Mouse (Mus musculus): Measurements from ENCODE around the gene Gm8251. TPM values are rescaled to one million over a fixed set of nuclear protein-coding genes. Genes with fewer than 3 reads are reported as not detected.

Gene Gm8251
- polyA plus RNA-seq, 1 experiment from 2014 or later, result 0.14 TPM

GRCm38 (mm10) chr1:44022656-44023055, 39.1 kb downstream of the Gm8251 start:
- no peaks in the 10 kb centered on the region for H3K27me3 ChIP-seq (ENCODE audit: insufficient read depth, low read length)
- H3K4me2 ChIP-seq, result no peak overlapping the region
- no peak for TF ChIP-seq CTCF (IDR thresholded peaks at IDR 0.05; ENCODE audit: low read depth)
- 91% methylated on average over 1 of the region's 1 CpGs for WGBS
- no peak overlapping the region for H3K4me3 ChIP-seq (ENCODE audit: low read depth, low read length)
- no peaks in the 10 kb centered on the region for H3K36me3 ChIP-seq (ENCODE audit: insufficient read depth)
- ATAC-seq (ENCODE audit: insufficient read depth) (no peak), DNase-seq (no peak)
- no peak overlapping the region for H3K9ac ChIP-seq
- no peak overlapping the region for H3K27ac ChIP-seq (ENCODE audit: low read depth)
- H3K4me1 ChIP-seq (ENCODE audit: insufficient read depth), result no peaks in the 10 kb centered on the region
- no peaks in the 10 kb centered on the region for H3K9me3 ChIP-seq (ENCODE audit: low read depth, low read length)

GRCm38 (mm10) chr1:44019934-44020333, 41.8 kb downstream of the Gm8251 start, which contains the start of gene Mettl21c:
TSS of gene Mettl21c (minus strand) at chr1:44020034.
- no peak within 1 kb of the TSS for H3K27ac ChIP-seq (ENCODE audit: low read depth)
- H3K4me3 ChIP-seq (ENCODE audit: low read depth, low read length), result no peak within 1 kb of the TSS
- H3K9me3 ChIP-seq (ENCODE audit: low read depth, low read length), result no peaks in the 10 kb centered on the region
- no peaks in the 10 kb centered on the region for H3K36me3 ChIP-seq (ENCODE audit: insufficient read depth)
- no peak within 1 kb of the TSS for H3K9ac ChIP-seq
- no peaks in the 10 kb centered on the region for H3K27me3 ChIP-seq (ENCODE audit: insufficient read depth, low read length)
- no peak for TF ChIP-seq CTCF (IDR thresholded peaks at IDR 0.05; ENCODE audit: low read depth)
- DNase-seq (no peak), ATAC-seq (ENCODE audit: insufficient read depth) (no peak)
- no peaks in the 10 kb centered on the region for H3K4me1 ChIP-seq (ENCODE audit: insufficient read depth)
- H3K4me2 ChIP-seq, result no peak within 1 kb of the TSS

GRCm38 (mm10) chr1:44015556-44015955, 46.2 kb downstream of the Gm8251 start:
- Histone ChIP-seq H3K4me2 (no peak overlapping the region), H3K27me3 (ENCODE audit: insufficient read depth, low read length) (no peaks in the 10 kb centered on the region), H3K9me3 (ENCODE audit: low read depth, low read length) (no peaks in the 10 kb centered on the region), H3K4me1 (ENCODE audit: insufficient read depth) (no peaks in the 10 kb centered on the region), H3K27ac (ENCODE audit: low read depth) (no peak overlapping the region), H3K9ac (no peak overlapping the region), H3K4me3 (ENCODE audit: low read depth, low read length) (no peak overlapping the region), H3K36me3 (ENCODE audit: insufficient read depth) (no peaks in the 10 kb centered on the region)
- ATAC-seq (ENCODE audit: insufficient read depth), result no peak
- DNase-seq, result no peak
- WGBS, result 82% methylated on average over 2 of the region's 2 CpGs
- no peak for TF ChIP-seq CTCF (IDR thresholded peaks at IDR 0.05; ENCODE audit: low read depth)

Other genes starting within 250 kb of the Gm8251 start
- gene Uxs1, start 234.1 kb downstream of the Gm8251 start, polyA plus RNA-seq (2014; fragmentation: Nextera tagmentation; extraction: Ambion mirVana), result 32.3 and 32.4 TPM in 2 replicates
- 63.2 and 69.5 TPM in 2 replicates for gene Tpp2, start 128.3 kb downstream of the Gm8251 start, polyA plus RNA-seq (2014; fragmentation: Nextera tagmentation; extraction: Ambion mirVana)
- gene Mettl21c, start 41.9 kb downstream of the Gm8251 start, polyA plus RNA-seq (2014; fragmentation: Nextera tagmentation; extraction: Ambion mirVana), result 0.49 and 0.57 TPM in 2 replicates
- 93.6 and 96.0 TPM in 2 replicates for gene Tex30, start 40.5 kb upstream of the Gm8251 start, polyA plus RNA-seq (2014; fragmentation: Nextera tagmentation; extraction: Ambion mirVana)
- 71.2 and 73.7 TPM in 2 replicates for gene Kdelc1, start 56.9 kb upstream of the Gm8251 start, polyA plus RNA-seq (2014; fragmentation: Nextera tagmentation; extraction: Ambion mirVana)
- 18.9 and 21.1 TPM in 2 replicates for gene Bivm, start 57.0 kb upstream of the Gm8251 start, polyA plus RNA-seq (2014; fragmentation: Nextera tagmentation; extraction: Ambion mirVana)
- gene Ercc5, start 85.8 kb upstream of the Gm8251 start, polyA plus RNA-seq (2014; fragmentation: Nextera tagmentation; extraction: Ambion mirVana), result 23.6 and 24.6 TPM in 2 replicates
- 0.45 TPM in 2 replicates for gene Mettl21e, start 157.0 kb upstream of the Gm8251 start, polyA plus RNA-seq (2014; fragmentation: Nextera tagmentation; extraction: Ambion mirVana)

Data from lung, embryonic 14.5 days (tissue).